In the genomic region with DNA sequence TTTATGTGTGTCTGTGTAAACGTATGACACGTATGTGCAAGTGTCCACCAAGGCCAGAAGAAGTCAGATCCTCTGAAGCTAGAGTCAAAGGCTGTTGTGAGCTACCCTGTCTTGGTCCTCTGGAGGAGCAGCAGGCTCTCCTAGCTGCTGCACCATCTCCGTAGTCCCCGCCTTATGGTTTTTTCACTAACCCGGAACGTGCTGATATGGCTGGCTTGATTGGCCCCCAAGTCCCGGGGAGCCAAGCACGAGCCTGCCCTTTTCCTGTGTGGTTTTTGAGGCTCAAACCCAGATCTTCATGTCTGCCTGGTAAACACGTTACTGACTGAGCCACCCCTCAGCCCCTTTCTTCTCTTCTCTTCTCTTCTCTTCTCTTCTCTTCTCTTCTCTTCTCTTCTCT, we compare ENCODE assay signal across 10 mouse cellular contexts. TPM values are rescaled to one million over a fixed set of nuclear protein-coding genes. Genes with fewer than 3 reads are reported as not detected.
A peak's percentile ranks its signal among the peaks of the same experiment; 100 is the strongest.
DNase-seq lines count a peak whose midpoint lies in the region; ATAC-seq and TF ChIP-seq lines count a peak whose summit lies in the region.
"Had no signal": no experiment of that assay in that cellular context is flagged by ENCODE, and none has a peak within 500 bp of the region (broad histone marks: within the 10 kb centered on the region; RNA-seq: fewer than 3 reads in every experiment).

No protein-coding gene starts in this region.

- 3% methylated on average over 9 of the region's 9 CpGs for WGBS in bone marrow, adult 2 months
- WGBS in liver, postnatal 0 days (ENCODE audit: insufficient replicate concordance): 35% methylated on average over 9 of the region's 9 CpGs
- 91% methylated on average over 9 of the region's 9 CpGs for WGBS in forebrain, embryonic 11.5 days

- no peak overlapping the region for H3K27ac ChIP-seq in bone marrow, adult 2 months (ENCODE audit: control insufficient read depth, insufficient read depth, low read depth, low read length, poor library complexity)
- H3K27ac ChIP-seq in liver, postnatal 0 days (ENCODE audit: low read depth): peak overlapping the region; percentile 60; the same call in 1 of the 2 replicates
- no peak overlapping the region for H3K27ac ChIP-seq in forebrain, embryonic 11.5 days (ENCODE audit: low read depth, low read length)
- H3K27ac ChIP-seq: neural tube, embryonic 15.5 days had no signal

- peaks cover 2% of the 10 kb centered on the region; the same call in 1 of the 2 replicates for H3K4me1 ChIP-seq in bone marrow, adult 2 months (ENCODE audit: control insufficient read depth, insufficient read depth, low read length)
- H3K4me1 ChIP-seq in liver, postnatal 0 days (ENCODE audit: insufficient read depth): peaks cover 28% of the 10 kb centered on the region
- peaks cover 6% of the 10 kb centered on the region; the same call in 1 of the 2 replicates for H3K4me1 ChIP-seq in forebrain, embryonic 11.5 days (replicated peaks; ENCODE audit: control insufficient read depth, insufficient read depth, low read length)
- H3K4me1 ChIP-seq: neural tube, embryonic 15.5 days had no signal

- no peak overlapping the region for H3K9ac ChIP-seq in liver, postnatal 0 days (replicated peaks)
- no peak overlapping the region for H3K9ac ChIP-seq in forebrain, embryonic 11.5 days (ENCODE audit: low read length)
- H3K9ac ChIP-seq: lung, embryonic 14.5 days; neural tube, embryonic 15.5 days had no signal

- intact Hi-C loops in left cerebral cortex, postnatal 25 days (cut with DNase I): no loop called here

- 0 out of 2 replicates have a peak, but pooled peaks cover 3% of the 10 kb centered on the region for H3K36me3 ChIP-seq in liver, postnatal 0 days (replicated peaks; ENCODE audit: insufficient read depth, low read length)
- no peaks in the 10 kb centered on the region for H3K36me3 ChIP-seq in forebrain, embryonic 11.5 days (ENCODE audit: control insufficient read depth, insufficient read depth, low read length)
- H3K36me3 ChIP-seq: neural tube, embryonic 15.5 days had no signal

- H3K4me2 ChIP-seq in liver, postnatal 0 days (ENCODE audit: low read depth, low read length): peak overlapping the region; percentile 6
- no peak overlapping the region for H3K4me2 ChIP-seq in forebrain, embryonic 11.5 days (ENCODE audit: low read depth, low read length, severe bottlenecking)
- H3K4me2 ChIP-seq: lung, embryonic 14.5 days; neural tube, embryonic 15.5 days had no signal

- no peak overlapping the region for H3K4me3 ChIP-seq in bone marrow, adult 2 months (replicated peaks; ENCODE audit: control insufficient read depth, low read depth, low read length)
- no peak overlapping the region for H3K4me3 ChIP-seq in liver, postnatal 0 days (ENCODE audit: low read depth, low read length)
- no peak overlapping the region for H3K4me3 ChIP-seq in forebrain, embryonic 11.5 days (ENCODE audit: low read depth, low read length)
- H3K4me3 ChIP-seq: erythroblast, embryonic 14.5 days; neural tube, embryonic 15.5 days had no signal

- H3K9me3 ChIP-seq in liver, postnatal 0 days (ENCODE audit: low read length): no peaks in the 10 kb centered on the region
- no peaks in the 10 kb centered on the region for H3K9me3 ChIP-seq in forebrain, embryonic 11.5 days (ENCODE audit: control insufficient read depth, low read length)
- H3K9me3 ChIP-seq: neural tube, embryonic 15.5 days had no signal

- TF ChIP-seq POLR2A in bone marrow, adult 2 months (IDR thresholded peaks at IDR 0.05; ENCODE audit: borderline replicate concordance, control insufficient read depth, low read depth, low read length): 0 out of 2 replicates have a peak, but pooled peaks have one; percentile 16

- TF ChIP-seq CTCF in bone marrow, adult 2 months (IDR thresholded peaks at IDR 0.05; ENCODE audit: control insufficient read depth, insufficient read depth, low read length): no peak
- no peak for TF ChIP-seq CTCF in liver, postnatal 0 days (IDR thresholded peaks at IDR 0.05; ENCODE audit: low read depth)

- H3K27me3 ChIP-seq in liver, postnatal 0 days (ENCODE audit: insufficient read depth, low read length): no peaks in the 10 kb centered on the region
- no peaks in the 10 kb centered on the region for H3K27me3 ChIP-seq in forebrain, embryonic 11.5 days (ENCODE audit: control insufficient read depth, insufficient read depth, low read length)
- H3K27me3 ChIP-seq: neural tube, embryonic 15.5 days had no signal

- peak; percentile 49 for ATAC-seq in liver, postnatal 0 days
- no peak for ATAC-seq in forebrain, embryonic 11.5 days (replicated peaks; ENCODE audit: low FRiP score)

- TF ChIP-seq EP300 in liver, postnatal 0 days (IDR thresholded peaks at IDR 0.05; ENCODE audit: low read depth): no peak

- peak; percentile 67 to 76 for DNase-seq in CD8-positive naive resting alpha-beta T cell, adult 2 months (ENCODE audit: low read depth in 2 of 2, low spot score in 2 of 2)
- DNase-seq in liver, postnatal 0 days: no peak
- DNase-seq in spleen, postnatal 4 days (ENCODE audit: low spot score in 2 of 2): peak; percentile 42 to 67
- DNase-seq in forebrain, embryonic 11.5 days (ENCODE audit: low spot score): no peak
- no peak for DNase-seq in left cerebral cortex, postnatal 25 days (ENCODE audit: low spot score in 2 of 2)
- no peak for DNase-seq in gastrocnemius, postnatal 4 days (ENCODE audit: low spot score in 2 of 2)
- DNase-seq: lung, embryonic 14.5 days had no signal

RNA-seq across cellular contexts. Expression of a gene that starts 21.0 kb away (rescaled TPM):
- polyA plus RNA-seq in bone marrow, adult 2 months (2011; ENCODE audit: insufficient read depth, insufficient read length, low replicate concordance, missing spikeins): 1.6 and 7.7 TPM in 2 replicates
- polyA plus RNA-seq in liver, postnatal 0 days (2015; fragmentation: Nextera tagmentation; extraction: Ambion mirVana): 6.6 and 8.0 TPM in 2 replicates
- 39.9 and 43.6 TPM in 2 replicates for polyA plus RNA-seq in forebrain, embryonic 11.5 days (2014; fragmentation: Nextera tagmentation; extraction: Ambion mirVana)
- total RNA-seq in left cerebral cortex, postnatal 25 days (2021): 10 to 100 TPM; 33.7 to 34.7 TPM
- 10 to 100 TPM; 11.8 to 12.3 TPM for total RNA-seq in gastrocnemius, postnatal 4 days (2021)

Comparison
In these comparisons a context has a peak if more than half of its experiments do, and no peak if none do; other contexts are left out.
1. DNase-seq: peak in CD8-positive naive resting alpha-beta T cell, adult 2 months (2 of 2) and spleen, postnatal 4 days (2 of 2); none in liver, postnatal 0 days (single experiment), forebrain, embryonic 11.5 days (single experiment), left cerebral cortex, postnatal 25 days (0 of 2) and gastrocnemius, postnatal 4 days (0 of 2).